Mouse (Mus musculus) testis, adult 2 months (tissue): ENCODE data around the gene Coro2b. TPM values are rescaled to one million over a fixed set of nuclear protein-coding genes. Genes with fewer than 3 reads are reported as not detected.

Source experiments
- H3K27ac ChIP-seq: fragments of 200-500 bp; 2 replicates; pipeline ENCODE4 v1.5.1; 2012; ENCODE audit warnings: low read depth, low read length; ENCODE audit not compliant: control insufficient read depth, insufficient read depth
- H3K27me3 ChIP-seq: fragments of 200-500 bp; 2 replicates; pipeline ENCODE4 v1.6.1; 2012; ENCODE audit warnings: mild to moderate bottlenecking, low read length, moderate library complexity; ENCODE audit not compliant: control insufficient read depth, insufficient read depth
- H3K36me3 ChIP-seq: fragments of 200-500 bp; 2 replicates; pipeline ENCODE4 v1.6.1; 2012; ENCODE audit warnings: mild to moderate bottlenecking, low read length; ENCODE audit not compliant: control insufficient read depth, insufficient read depth
- H3K4me1 ChIP-seq: fragments of 200-500 bp; 2 replicates; pipeline ENCODE4 v1.6.1; 2012; ENCODE audit warnings: low read length; ENCODE audit not compliant: control insufficient read depth, insufficient read depth
- H3K4me3 ChIP-seq: fragments of 200-500 bp; 2 replicates; pipeline ENCODE4 v1.5.1; 2012; ENCODE audit warnings: low read depth, mild to moderate bottlenecking, low read length, moderate library complexity, mixed read lengths; ENCODE audit not compliant: control insufficient read depth
- CTCF ChIP-seq: fragments of 200-500 bp; IDR thresholded peaks from 2 replicates; pipeline ENCODE4 v1.5.1; 2012; ENCODE audit warnings: low read depth, mild to moderate bottlenecking, inconsistent platforms, low read length, moderate library complexity; ENCODE audit not compliant: control insufficient read depth, insufficient read depth, insufficient replicate concordance
- POLR2A ChIP-seq: fragments of 200-500 bp; IDR thresholded peaks from 2 replicates; pipeline ENCODE4 v1.6.1; 2012; ENCODE audit warnings: low read depth, mild to moderate bottlenecking, inconsistent platforms, low read length, moderate library complexity; ENCODE audit not compliant: control insufficient read depth
- polyA plus RNA-seq: library from polyadenylated mRNA; depleted of rRNA; stranded (reverse); fragments of >200 nt; gene quantifications from 2 replicates; pipeline ENCODE4 v1.2.3, GENCODE M21; 2012

Coro2b gene
- polyA plus RNA-seq, 1 experiment: 2.9 TPM

DNA sequence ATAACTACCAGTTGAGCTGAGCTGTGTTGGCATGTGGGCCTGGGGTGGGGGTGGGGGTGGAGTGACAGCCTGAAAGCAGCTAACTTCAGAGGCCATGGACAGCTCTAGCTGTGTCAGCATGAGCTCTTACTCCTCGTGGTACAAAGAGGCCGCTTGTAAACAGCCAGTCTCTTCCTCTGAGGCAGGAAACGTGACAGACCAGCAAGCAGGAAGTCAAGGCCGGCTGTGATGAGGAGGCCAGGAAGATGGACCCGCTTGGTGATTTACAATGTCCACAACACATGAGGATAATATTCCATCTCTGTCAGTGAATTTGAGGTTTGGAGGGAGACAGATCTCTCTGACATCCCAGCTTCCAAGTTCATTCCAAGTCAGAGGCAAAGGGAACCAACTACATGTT is 111.6 kb downstream of the Coro2b start:
- H3K27me3 ChIP-seq: no peaks in the 10 kb centered on the region
- H3K4me3 ChIP-seq: no peak overlapping the region
- no peak overlapping the region for H3K27ac ChIP-seq
- no peaks in the 10 kb centered on the region for H3K36me3 ChIP-seq
- TF ChIP-seq CTCF: no peak
- TF ChIP-seq POLR2A: no peak
- H3K4me1 ChIP-seq: peaks cover 8% of the 10 kb centered on the region

DNA sequence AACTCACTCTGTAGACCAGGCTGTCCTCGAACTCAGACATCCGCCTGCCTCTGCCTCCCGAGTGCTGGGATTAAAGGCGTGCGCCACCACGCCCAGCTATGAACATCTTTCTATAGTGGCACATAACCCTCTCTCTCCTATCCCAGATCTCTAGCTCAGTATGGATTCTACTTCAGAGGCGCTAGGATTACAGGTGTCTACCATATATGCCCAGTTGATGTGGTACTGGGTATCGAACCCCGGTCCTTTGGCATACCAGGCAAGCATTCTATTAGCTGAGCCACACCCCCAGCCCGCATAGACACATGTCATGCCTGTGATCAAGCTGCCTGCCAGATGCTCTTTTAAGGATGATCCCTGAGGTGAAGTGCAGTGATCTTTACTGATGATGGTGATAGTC is 113.0 kb downstream of the Coro2b start:
- no peak overlapping the region for H3K4me3 ChIP-seq
- H3K4me1 ChIP-seq: peaks cover 8% of the 10 kb centered on the region
- no peak for TF ChIP-seq POLR2A
- no peak for TF ChIP-seq CTCF
- H3K27me3 ChIP-seq: no peaks in the 10 kb centered on the region
- no peaks in the 10 kb centered on the region for H3K36me3 ChIP-seq
- H3K27ac ChIP-seq: no peak overlapping the region

DNA sequence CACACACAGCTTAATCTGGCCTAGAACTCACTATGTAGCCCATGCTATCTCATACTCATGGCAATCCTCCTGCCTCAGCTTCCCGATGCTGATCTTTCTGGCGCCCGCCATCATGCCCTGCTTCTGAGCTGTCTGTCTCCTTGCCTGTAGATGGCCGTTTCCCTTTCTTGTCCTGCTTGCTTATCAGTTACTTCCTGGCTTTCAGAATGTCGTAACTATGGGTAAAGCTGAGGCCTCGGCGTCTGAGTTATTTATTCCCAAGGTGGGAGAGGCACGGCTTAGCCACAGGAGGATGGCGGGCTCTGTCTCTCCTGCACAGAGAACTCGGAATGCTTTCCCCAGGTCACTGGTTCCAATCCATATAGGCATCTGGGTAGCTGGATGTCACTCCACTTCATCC is 113.9 kb downstream of the Coro2b start:
- H3K4me1 ChIP-seq: peaks cover 8% of the 10 kb centered on the region
- H3K27me3 ChIP-seq: no peaks in the 10 kb centered on the region
- H3K36me3 ChIP-seq: no peaks in the 10 kb centered on the region
- TF ChIP-seq CTCF (no peak), POLR2A (no peak)
- H3K27ac ChIP-seq: no peak overlapping the region
- no peak overlapping the region for H3K4me3 ChIP-seq

DNA sequence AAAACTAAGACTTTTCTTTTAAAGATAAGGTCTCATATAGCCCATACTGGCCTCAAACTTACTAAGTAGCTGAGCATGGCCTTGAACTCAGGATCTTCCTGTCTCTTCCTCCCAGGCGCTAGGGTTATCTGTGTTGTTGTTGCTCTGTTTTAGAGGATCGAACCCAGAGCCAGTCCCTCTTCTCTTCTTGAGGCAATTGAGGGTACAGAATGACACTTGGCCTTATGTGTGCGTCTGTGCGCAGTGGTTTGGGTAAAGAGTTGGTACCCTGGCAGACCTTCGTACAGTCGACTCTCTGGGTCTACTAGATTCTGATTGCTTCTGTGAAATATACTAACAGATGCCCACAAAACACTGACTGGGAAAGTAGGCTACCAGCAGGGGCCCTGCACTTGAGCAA is 114.9 kb downstream of the Coro2b start:
- Histone ChIP-seq H3K27ac (no peak overlapping the region), H3K4me1 (peaks cover 11% of the 10 kb centered on the region), H3K36me3 (no peaks in the 10 kb centered on the region), H3K27me3 (no peaks in the 10 kb centered on the region), H3K4me3 (no peak overlapping the region)
- TF ChIP-seq CTCF (no peak), POLR2A (no peak)

DNA sequence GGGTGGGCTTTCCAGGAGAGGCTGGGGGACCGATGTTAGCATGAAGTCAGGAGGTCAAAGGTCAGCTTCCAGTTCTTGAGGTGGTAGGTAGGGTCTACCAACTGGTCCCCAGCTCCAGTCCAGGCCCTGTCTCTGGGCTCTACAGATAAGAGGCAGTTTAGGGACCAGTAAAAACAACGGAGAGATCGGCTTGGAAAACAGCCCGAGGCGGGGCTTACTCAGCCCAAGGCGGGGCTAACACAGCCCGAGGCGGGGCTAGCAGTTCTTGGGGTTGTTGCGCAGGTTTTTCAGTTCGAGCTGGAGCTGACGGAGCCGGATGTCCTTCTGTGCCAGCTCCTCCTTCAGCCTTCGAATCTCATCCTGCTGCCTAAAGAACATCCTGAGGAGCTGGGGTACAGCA is 115.8 kb downstream of the Coro2b start:
- no peak for TF ChIP-seq CTCF
- 0 out of 2 replicates have a peak, but pooled peaks have one; percentile 36 for TF ChIP-seq POLR2A
- peak overlapping the region; percentile 54 for H3K4me3 ChIP-seq
- H3K27ac ChIP-seq: 0 out of 2 replicates have a peak overlapping the region, but pooled peaks have one; percentile 39
- H3K36me3 ChIP-seq: no peaks in the 10 kb centered on the region
- H3K4me1 ChIP-seq: peaks cover 11% of the 10 kb centered on the region
- H3K27me3 ChIP-seq: no peaks in the 10 kb centered on the region

DNA sequence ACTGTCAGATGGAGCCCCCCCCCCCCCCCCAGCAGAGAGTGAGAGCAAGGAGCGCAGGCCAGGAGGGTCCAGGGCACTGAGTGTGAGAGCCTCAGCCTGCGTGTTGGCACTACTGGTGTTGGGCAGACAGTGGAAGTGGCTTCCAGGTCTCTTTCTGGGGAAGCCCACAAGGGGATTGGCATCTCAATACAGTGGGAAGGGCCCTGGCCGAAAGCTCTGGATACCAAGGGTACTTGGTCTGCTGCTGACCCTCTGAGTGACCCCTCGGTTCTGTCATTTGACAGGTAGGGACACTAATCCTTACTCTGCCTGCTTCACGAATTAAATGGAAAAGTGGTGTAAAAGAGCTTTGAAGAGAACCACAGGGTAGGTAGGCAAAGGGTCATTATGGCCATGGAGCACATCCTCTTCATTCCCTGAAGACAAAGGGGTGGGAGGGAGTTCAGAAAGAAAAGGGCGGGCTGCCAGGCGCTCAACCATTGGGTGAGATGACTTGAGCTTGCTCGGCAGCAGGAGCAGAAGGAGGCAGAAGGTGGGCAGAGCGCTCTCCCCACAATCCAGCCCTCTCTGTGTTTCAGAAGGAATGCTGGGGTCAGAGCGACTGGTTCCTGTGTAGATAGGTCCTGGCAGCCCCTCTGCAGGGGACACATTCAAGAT is 116.5 kb downstream of the Coro2b start:
- H3K36me3 ChIP-seq: no peaks in the 10 kb centered on the region
- no peak overlapping the region for H3K4me3 ChIP-seq
- no peaks in the 10 kb centered on the region for H3K27me3 ChIP-seq
- TF ChIP-seq POLR2A (no peak), CTCF (no peak)
- H3K27ac ChIP-seq: no peak overlapping the region
- H3K4me1 ChIP-seq: peaks cover 11% of the 10 kb centered on the region

DNA sequence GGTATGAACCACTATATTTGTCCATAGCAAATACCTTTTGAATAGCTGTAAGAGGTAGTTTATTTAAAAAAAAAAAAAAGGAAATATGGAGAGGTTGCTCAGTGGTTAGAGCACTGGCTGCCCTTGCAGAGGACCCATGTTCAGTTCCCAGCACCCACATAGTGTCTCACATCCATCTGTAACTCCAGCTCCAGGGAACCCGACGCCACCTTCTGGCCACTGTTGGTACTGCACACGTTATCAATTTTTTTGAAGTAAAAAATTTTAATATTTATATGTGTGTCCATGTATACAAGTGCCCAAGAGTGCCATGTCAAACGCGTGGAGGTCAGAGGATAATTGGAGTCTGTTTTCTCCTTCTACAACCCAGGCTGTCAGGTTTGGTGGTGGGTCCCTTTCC is 118.1 kb downstream of the Coro2b start:
- TF ChIP-seq POLR2A: no peak
- peak; percentile 78 for TF ChIP-seq CTCF
- Histone ChIP-seq H3K27ac (no peak overlapping the region), H3K4me3 (no peak overlapping the region), H3K36me3 (no peaks in the 10 kb centered on the region), H3K27me3 (no peaks in the 10 kb centered on the region), H3K4me1 (peaks cover 15% of the 10 kb centered on the region)

DNA sequence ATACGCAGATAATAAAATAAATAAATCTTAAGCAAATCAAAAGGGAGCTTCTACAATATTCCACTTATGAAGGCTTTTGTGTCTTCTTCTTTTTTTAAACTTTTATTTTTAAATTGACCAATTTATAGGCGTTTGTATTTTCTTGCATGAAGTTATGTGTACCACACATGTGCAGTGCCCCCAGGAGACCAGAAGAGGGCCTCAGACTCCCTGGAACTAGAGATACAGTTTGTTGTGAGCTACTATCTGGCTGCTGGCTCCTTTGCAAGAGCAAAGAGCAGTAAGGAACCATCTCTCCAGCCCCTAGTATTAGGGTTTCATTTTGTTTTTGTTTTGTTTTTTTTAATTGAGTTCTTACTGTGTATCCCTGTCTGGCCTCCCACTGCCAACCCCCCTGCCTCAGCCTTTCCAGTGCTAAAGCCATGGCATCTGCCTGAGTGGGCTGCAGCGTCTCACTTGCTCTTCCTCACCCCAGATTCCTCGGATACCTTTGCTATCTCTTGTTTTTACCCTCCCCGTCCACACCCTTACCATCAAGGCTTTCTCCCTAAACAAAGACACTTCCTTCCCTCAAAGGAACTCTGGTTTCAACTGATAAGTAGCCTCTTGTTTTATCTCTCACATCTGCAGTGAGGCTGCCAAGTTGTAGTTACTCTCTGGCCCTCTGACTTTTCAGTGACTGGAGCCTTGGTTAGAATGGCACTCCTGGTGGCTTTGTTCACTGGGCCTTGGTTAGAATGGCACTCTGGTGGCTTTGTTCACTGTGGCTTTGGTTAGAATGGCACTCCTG is 129.3 kb downstream of the Coro2b start:
- TF ChIP-seq POLR2A: no peak
- TF ChIP-seq CTCF: no peak
- no peaks in the 10 kb centered on the region for H3K36me3 ChIP-seq
- H3K4me3 ChIP-seq: no peak overlapping the region
- H3K4me1 ChIP-seq: no peaks in the 10 kb centered on the region
- no peak overlapping the region for H3K27ac ChIP-seq
- no peaks in the 10 kb centered on the region for H3K27me3 ChIP-seq
